Mouse (Mus musculus): ENCODE measurements around the gene Serpina10.
"Not testable (repeated sequence)": the region's sequence is repeated elsewhere in the genome, so short reads cannot be mapped to it uniquely, and the experiment has no call there.

The Serpina10 gene

DNA sequence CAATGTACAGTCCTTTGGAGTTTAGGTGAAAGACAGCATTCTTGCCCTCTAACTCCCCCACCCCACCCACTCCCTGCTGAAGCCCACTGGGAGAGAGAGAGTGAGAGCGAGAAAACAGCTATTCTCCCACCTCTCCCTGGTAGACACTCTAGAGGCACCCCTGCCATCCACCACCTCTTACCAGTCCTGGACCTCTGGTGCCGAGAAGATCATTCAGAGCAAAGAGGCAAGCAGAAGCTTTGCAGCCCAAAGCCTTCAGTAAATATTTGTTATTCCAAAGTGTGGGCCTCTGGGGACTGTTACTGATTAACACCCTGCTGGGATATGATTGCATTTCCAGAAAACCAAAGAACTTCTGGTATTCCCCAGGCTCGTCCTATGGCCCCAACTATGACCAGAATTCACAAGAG, at the start of gene Serpina10:
TSS of gene Serpina10 (minus strand) at position 242 of the 410 bp plus-strand sequence.
- DNase-seq, result no peak

DNA sequence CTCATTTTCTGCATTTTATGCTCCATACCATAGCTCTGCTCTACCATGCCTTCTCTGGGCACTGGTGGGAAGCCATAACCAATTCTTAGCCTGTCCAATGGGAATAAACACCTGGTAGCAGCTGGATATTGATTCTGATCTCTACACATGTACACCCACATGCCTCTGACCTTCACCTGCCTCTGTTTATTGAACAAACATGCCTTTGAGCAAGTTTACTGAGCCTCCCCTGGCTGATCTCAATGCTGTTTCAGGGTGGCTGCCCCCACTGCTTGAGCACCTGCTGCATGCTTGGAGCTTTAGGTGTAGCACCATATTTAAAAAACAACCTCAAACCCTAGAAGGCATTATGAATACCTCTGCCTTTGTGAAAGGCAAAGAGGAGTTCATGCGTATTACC, 48.6 kb upstream of the Serpina10 start:
- not testable (repeated sequence) for DNase-seq

DNA sequence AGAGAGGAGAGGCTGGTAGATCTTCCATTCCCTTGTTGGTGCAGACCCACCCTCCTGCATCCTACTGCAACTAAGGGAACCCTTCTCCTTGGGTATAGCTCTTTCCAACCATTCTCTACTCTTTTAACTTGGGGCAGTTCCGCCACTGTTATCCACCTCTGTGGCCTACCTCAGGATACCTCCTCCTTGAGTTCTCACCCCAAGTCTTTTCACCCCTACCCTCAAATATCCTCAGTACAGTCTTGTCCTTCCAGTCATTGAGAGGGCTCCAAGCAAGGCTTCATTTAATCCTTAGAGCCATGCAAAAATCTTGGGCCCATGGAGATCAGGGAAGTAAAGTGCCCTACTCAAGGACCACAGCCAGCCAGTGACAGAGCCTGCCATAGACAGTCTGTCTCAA, 44.8 kb upstream of the Serpina10 start, which contains the start of gene Serpina16:
TSS of gene Serpina16 (minus strand) at position 101 of the 400 bp plus-strand sequence.
- DNase-seq, result no peak

DNA sequence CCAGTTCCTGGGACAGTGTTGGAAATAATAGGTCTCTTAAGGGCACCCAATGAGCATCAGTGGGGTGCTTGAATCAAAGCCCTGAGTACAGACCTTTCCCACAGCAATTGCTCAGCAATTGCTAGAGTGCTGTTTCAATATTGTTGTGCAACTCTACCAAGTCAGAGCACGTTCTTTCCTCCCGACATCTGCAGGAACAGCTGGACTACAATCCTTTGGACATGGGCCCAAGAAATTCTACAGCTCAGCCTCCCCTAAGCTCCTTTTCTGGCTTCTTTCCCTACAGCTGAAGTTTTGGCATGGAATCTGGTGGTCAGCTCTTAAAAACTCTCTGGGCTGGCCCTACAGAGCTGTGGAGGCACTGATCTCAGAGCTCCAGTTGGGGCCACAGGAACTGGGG, 41.9 kb upstream of the Serpina10 start:
- DNase-seq, result no peak

DNA sequence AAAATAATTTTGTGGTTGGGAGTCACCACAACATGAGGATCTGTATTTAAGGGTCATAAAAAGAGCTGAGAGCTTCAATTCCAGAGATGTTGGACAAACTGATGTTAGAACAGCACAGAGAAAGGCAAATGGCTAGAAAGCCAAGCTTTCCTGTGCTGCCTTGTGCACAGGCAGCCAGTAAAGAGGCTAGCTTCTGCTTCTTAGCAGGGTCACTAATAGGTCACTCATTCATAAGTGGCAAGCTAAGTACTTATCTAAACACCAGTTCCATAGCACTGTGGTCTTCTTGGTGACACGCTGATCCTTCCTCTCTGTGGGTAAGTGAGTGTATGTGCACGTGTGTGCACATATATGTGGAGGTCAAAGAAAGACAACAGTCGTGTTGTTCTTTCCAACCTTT, 40.2 kb upstream of the Serpina10 start:
- DNase-seq, result no peak

DNA sequence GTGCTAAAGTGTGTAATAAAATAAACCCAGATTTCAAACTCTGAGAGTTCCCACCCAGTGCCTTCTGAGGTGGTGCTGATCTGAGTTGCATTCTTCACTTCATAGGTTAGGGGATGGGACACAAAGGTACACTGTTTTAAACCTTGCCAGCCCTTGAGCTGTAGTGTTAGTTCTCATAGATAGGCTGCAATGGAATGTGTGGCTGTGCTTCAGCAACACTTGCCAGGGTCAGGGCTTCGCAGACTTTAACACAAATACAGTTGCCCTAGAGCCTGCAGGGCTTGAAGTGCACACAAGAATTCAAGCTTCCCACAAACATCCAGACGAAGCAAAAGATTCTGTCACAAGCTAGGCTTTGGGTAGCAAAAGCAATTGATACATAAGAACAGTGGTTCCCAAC, 39.7 kb upstream of the Serpina10 start:
- DNase-seq, result no peak

DNA sequence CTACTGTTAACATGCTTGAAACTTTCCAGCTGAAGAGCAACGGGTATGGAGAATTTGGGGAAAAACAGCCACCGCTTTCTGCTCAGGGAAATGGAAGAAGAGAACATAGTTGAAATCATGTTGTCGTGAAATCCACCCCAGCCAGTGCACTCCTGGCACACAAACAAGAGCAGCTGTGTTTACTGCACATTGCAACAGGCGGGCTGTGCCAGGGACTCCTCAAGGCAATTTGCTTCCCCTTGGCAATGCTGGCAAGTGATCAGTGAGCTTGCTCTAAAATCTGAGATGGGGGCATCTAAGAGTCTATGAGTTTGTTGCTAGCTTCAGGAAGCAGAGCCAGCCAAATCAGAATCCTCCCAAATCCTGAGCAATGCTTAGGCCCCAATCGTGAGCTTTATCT, 39.1 kb upstream of the Serpina10 start:
- no peak for DNase-seq

DNA sequence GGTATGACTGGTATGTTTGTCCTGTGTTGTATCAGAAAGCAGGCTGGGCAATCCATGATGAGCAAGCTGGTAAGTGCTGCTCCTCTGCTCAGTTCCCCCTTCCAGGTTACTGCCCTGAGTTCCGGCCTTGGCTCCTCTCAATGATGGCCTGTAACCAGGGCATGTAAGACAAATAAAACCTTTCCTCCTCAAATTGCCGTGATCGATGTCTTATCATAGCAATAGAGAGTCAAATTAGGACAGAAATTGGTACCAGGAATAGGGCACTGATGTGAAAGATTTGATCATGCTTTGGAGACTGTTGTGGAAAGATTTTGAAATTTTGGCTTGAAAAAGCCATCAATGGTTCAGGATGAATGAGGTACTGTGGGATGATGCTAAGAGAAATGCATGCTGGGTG, 34.0 kb upstream of the Serpina10 start:
- DNase-seq, result no peak

DNA sequence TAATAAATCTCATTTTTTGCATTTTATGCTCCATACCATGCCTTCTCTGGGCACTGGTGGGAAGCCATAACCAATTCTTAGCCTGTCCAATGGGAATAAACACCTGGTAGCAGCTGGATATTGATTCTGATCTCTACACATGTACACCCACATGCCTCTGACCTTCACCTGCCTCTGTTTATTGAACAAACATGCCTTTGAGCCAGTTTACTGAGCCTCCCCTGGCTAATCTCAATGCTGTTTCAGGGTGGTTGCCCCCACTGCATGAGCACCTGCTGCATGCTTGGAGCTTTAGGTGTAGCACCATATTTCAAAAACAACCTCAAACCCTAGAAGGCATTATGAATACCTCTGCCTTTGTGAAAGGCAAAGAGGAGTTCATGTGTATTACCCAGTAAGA, 30.8 kb upstream of the Serpina10 start:
- DNase-seq, result not testable (repeated sequence)

DNA sequence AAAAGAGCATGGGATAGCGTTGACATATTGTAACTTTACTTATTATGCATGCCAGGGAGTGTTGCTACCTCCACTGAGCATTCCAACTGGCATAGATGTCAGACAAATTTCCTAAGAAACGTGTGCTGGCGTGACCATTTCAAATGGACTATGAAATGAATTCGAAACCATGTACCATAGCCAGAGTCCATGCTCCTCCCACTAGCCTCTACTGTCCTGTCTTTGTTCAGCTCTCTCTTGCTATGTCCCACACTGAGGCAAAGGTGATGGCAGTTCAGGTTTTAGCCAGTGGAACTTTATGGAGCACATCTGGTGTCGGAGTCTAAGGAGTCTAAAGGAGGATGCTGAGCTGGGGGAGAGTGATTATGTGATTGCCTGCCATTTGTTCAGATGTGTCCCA, 28.8 kb upstream of the Serpina10 start:
- DNase-seq, result no peak

DNA sequence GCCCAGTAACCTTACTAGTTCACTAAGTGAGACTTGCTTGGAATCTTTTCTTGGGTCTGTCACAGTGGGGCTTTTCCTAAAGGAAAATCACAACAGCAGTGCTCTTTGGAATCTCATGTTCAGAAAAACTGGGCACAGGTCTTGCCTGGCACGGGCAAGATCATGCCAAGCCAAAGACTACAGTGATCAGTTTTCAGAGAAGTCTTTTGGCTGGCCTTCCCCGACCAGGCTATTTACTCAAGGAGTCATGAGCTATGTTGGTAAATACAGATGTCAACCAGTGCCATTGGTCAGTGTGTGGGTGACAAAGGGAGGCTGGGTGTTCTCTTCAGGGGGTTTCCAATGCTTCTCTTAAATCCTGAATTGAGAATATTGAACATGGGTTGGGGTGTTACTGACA, 27.9 kb upstream of the Serpina10 start:
- no peak for DNase-seq

DNA sequence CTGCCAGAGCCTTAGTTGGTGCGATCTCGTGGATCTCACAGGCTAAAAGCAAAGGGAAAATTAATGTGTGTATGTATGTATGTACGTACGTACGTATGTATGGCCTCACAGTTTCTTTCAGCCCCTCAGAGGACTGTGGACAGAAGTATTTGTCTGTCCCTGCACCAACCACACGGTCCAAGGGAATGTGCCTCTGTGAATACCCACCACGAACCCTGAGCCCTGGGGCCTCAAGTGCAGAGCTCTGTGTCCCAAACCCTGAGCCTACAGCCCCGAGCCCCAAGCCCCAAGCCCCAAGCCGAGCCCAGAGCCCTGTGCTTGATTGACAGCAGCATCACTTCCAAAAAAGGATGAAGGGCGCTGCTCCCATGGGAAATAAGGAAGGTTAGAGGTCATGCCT, 26.7 kb upstream of the Serpina10 start:
- no peak for DNase-seq

DNA sequence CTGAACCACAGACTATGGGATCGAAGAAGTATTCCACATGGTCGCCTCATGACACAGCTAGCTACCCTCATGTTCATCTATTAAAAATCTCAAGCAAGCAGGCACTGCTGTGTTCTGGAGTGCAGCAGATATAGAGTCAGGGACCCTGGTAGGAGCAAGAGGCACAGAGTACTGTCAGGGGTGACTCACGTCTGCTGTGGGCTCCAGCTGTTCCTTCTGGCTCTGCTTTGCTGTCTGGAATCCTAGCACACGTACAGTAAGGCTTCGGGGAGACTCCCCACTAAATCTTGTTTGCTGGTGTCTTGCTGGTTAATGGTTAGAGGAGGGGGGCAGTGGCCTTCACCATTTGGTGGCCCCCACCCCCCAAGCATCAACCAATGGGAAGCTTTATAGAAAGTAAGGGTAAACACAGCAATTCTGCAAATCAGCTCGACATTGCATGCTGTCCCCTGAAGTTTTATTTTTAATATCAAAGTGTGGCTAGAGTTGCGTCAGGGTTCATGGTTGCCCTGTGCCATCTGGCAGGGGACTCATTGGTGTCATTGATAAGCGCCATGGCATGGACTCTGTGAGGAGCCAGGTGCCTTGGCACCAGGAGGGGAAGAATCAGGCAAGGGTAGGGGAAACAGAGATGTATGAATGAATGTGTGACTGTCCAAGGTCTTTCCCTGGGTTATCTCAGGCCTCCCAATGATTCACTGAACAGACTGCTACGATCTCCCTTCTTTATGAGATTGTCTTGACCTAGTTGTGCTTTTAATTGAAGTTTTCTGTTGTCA, 25.8 kb upstream of the Serpina10 start, which contains the start of gene Serpina6:
TSS of gene Serpina6 (minus strand) at position 365 of the 779 bp plus-strand sequence.
- DNase-seq, result no peak

DNA sequence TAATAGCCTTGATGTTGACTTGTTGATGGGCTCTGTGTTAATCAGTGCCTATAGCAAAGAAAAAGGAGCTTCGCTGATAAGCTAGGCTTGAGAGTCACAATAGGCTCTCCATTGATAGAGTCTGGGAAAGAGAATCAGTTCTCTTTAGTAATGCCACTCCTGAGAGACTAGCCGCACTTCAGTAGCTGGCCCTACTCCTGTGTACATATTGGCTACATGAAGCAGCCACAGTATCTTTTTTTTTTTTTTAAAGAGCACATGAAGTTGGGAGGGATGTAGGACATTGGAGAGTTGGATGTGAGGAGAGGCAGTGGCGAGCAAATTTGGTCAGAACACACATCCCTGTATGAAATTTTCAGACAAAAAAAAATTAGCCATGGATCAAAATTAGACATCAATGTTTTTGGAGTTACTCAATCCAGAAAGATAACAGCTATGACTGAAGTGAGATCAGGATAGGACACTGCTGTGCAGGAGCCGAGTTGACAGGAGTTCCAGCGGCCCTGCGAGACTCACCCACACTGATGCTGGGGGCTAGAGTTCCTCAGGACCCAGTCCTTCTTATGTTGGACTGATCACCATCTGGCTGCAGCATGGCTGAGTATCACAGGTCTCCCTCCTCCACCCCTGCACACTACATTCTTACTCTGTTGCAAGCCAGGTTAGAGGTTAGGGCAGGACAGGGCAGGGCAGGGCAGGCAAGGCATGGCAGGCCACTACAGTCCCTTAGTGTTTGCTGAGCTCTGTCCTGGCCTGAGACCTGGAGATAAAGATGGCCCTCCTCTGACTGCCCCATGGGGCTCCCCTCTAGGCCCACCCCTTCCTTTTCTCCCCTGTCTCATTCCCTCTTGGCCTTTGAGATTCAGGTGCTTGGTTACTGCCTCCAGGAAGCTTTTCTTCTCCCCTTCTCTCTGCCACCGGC, 24.1 kb upstream of the Serpina10 start:
- no peak for DNase-seq

DNA sequence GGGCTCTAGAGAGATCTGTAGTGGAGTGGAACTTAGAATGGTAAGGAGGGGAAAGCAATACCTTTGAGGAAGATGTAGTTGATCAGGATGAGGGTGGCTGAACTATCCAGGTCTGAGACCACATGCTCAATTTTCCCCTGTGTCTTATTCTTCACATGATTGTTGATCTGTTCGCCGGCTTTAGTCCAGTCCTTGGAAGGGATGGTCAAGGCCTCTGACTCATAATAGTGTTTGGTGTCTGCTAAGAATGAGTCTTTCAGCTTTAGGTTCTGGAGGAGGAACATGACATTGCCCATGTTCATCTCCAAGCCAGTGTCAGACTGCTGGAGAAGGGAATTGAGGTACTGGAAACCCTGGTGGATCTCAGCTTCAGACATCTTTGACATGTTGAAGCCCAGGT, 22.6 kb upstream of the Serpina10 start:
- no peak for DNase-seq

DNA sequence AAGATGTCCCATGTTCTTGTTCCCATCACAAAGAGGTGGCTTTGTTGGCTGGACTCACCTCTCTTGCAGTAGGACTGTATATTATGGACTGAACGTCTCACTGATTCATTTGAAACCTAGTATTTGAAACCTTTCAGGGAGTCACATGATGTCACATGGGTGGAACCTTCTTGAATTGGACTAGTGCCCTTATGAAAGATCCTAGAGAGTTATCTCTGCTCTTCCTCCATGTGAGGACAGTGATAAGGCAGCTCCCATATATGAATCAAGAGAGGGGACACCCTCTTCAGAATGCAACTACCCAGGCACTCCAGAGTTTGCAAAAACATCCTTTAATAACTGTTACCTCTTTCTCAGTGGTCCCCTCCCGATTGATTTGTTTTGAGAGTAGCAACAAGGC, 15.1 kb upstream of the Serpina10 start:
- DNase-seq, result no peak

DNA sequence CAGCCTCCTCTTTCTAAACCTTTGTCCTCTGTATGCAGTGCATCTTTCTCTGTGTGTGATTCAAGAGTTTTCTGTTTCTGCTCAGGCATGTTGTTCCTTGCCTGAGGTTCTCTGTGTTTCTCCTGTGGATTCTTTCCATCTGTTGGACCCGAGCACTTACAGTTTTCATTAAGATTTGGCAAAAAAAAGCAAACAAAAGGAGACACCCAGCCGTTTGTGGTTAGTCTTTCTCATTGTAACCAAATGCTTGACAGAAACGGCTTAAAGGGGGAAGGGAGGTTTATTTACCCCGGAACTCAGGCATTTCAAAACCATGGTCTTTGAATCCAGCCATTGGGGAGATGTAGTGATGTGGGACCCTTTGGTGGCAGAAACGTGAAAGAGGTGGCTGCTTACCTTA, 13.4 kb upstream of the Serpina10 start:
- no peak for DNase-seq

DNA sequence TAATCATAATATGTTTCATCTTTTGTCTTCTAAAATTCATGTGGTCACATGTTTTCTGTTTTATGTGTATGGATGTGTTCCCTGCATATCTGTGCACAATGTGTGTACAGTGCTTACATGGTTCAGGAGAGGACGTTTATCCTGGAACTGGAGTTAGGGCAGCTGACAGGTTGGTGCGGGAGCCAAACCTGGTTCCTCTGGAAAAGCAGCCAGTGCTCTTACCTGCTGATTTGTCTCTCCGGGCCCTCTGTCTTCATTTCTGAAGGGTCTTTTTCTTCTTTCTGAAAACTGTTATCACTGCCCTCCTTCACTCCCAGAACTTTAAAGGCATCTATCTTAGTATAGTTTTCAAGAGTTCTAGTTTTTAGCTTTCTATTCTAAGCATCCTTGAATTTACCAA, 12.6 kb upstream of the Serpina10 start:
- no peak for DNase-seq

DNA sequence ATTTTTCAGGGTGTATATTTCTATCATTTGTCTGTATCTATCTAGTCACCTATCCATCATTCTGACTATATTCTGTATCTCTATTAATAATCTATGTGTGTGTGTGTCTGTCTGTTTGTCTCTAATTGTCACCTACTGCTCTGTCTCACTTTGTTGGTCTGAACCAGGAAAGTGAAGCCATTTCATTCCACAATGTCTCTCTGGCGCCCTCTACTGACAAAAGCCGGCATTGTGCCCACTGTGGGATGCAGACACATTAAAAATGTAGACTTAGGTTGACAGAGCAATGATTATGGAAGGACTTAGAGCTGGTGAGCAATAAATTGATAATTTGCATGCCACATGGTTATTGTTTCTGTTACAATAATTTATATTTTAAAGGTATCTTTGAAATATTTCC, 12.1 kb upstream of the Serpina10 start:
- peak; percentile 60 to 65 for DNase-seq

DNA sequence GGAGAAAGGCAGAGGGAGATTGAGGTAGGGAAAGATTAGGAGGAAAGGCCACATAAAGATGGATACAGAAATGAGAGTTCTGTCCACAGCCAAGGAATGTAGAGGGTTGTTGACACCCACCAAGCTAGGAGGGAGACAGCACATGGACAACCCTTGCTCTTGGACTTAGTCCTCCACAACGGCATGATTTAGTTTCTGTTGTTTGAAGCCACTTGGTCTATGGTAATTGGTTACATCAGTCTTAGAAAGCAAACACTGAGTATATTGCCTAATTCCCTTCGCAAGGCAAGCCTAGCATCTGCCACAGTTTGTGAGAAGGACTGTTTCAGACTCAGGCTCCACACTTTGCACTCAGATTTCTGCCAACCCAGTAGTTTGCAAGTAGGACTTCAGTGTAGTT, 4.6 kb upstream of the Serpina10 start:
- DNase-seq, result no peak

DNA sequence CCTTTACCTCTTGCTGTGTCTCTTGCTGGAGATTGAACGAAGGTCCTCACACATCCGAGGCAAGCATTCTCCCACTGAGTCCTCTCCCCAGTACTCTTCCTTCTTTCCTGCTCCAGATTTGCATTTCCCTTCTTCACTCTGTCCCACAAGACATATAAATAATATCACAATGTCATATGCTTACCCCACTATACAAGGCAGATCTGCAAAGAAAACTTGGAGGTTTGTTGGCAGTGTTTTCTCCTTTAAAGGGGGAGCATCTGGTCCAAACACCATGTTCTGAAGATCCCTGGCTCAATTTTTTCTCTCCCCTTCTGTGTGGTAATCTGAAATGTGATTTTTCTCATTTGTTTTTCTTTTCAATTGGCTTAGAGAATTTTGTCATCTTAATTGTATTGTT, 3.2 kb upstream of the Serpina10 start:
- no peak for DNase-seq

DNA sequence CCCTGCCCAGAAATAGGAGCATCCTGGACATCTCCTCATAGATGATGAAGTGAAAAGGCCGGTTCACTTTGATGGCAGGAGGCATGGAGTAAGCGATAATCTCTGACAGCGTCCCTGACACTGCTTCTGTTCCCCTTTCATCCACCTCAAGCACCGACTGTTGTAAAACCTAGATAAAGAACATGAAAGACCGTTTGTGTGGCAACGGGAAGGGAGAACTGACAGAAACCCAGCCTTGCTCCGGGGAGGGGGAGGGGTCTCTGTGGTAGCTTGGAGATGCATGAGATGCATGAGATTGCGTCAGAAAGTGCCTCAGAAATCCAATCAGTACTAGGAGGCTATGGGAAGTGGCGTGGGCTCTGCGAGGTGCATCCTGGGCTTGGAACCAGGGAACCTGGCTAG, 14.4 kb downstream of the Serpina10 start:
- DNase-seq, result no peak

DNA sequence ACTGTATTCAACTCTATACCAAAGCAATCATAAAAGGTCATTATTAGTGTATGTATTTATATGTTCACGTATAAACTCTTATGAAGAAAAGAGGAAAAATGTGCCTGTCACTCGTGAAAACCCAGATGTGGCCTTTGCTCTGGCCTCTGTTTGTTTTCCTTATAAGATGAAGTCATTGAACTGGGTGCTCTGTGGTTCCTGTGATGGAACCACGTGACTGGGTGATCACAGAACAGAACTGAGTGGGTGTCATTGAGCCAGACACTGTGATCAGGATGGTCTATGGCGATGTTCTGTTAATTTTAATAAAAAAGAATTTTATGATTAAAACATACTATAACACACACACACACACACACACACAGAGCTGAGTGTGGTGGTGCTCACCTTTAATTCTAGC, 15.5 kb downstream of the Serpina10 start:
- DNase-seq, result no peak

DNA sequence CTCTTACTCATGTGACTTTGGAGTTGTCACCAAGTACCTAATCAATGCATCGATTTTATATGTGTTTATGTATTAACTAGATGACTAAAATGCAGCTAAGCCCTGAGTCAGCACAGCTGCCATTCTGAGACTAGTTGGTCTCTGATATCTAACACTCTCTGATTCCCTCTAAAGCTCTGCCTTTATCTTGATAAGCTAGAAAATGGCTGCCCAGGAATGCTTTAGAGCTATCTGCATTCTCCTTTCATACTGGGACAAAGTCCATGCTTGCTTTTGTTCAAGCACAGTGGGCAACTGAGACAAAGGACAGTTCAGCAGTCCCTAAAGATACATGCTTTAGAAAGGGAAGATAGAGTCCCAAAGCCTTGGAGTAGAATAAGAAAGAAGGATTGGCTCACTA, 16.1 kb downstream of the Serpina10 start:
- DNase-seq, result no peak
